Mouse (Mus musculus): ENCODE results near the gene Zfp467. TPM values are rescaled to one million over a fixed set of nuclear protein-coding genes. Genes with fewer than 3 reads are reported as not detected.
A peak's percentile ranks its signal among the peaks of the same experiment; 100 is the strongest.

Gene Zfp467
- polyA plus RNA-seq, 1 experiment from 2014 or later = 24.4 TPM

- Histone ChIP-seq H3K27me3 (ENCODE audit: control insufficient read depth, insufficient read depth, low read length) (no peaks in the 10 kb centered on the region), H3K4me1 (ENCODE audit: control insufficient read depth, insufficient read depth, low read length) (no peaks in the 10 kb centered on the region), H3K9ac (ENCODE audit: low read length) (no peak overlapping the region), H3K4me3 (replicated peaks; ENCODE audit: low read length) (no peak overlapping the region), H3K27ac (ENCODE audit: low read length) (no peak overlapping the region), H3K9me3 (replicated peaks; ENCODE audit: control insufficient read depth, low read length) (no peaks in the 10 kb centered on the region), H3K4me2 (ENCODE audit: low read depth, low read length) (no peak overlapping the region), H3K36me3 (ENCODE audit: control insufficient read depth, insufficient read depth, low read length) (peaks cover 5% of the 10 kb centered on the region; the same call in 1 of the 2 replicates)
- ATAC-seq (ENCODE audit: insufficient read depth, low FRiP score) = no peak
- WGBS = 91% methylated on average over 5 of the region's 5 CpGs
These were observed 41.6 kb downstream of the Zfp467 start for GRCm38 (mm10) chr6:48404071-48404470.

GRCm38 (mm10) chr6:48399906-48400305, 45.7 kb downstream of the Zfp467 start:
- Histone ChIP-seq H3K27ac (ENCODE audit: low read length) (no peak overlapping the region), H3K4me2 (ENCODE audit: low read depth, low read length) (no peak overlapping the region), H3K9me3 (replicated peaks; ENCODE audit: control insufficient read depth, low read length) (no peaks in the 10 kb centered on the region), H3K4me3 (replicated peaks; ENCODE audit: low read length) (no peak overlapping the region), H3K4me1 (ENCODE audit: control insufficient read depth, insufficient read depth, low read length) (peaks cover 16% of the 10 kb centered on the region), H3K27me3 (ENCODE audit: control insufficient read depth, insufficient read depth, low read length) (no peaks in the 10 kb centered on the region), H3K36me3 (ENCODE audit: control insufficient read depth, insufficient read depth, low read length) (peaks cover under 1% of the 10 kb centered on the region; the same call in 1 of the 2 replicates), H3K9ac (ENCODE audit: low read length) (no peak overlapping the region)
- ATAC-seq (ENCODE audit: insufficient read depth, low FRiP score) = no peak
- 86% methylated on average over 5 of the region's 5 CpGs for WGBS

- Histone ChIP-seq H3K9ac (ENCODE audit: low read length) (0 out of 2 replicates have a peak overlapping the region, but pooled peaks have one; percentile 95), H3K27me3 (ENCODE audit: control insufficient read depth, insufficient read depth, low read length) (no peaks in the 10 kb centered on the region), H3K9me3 (replicated peaks; ENCODE audit: control insufficient read depth, low read length) (no peaks in the 10 kb centered on the region), H3K36me3 (ENCODE audit: control insufficient read depth, insufficient read depth, low read length) (no peaks in the 10 kb centered on the region), H3K4me3 (replicated peaks; ENCODE audit: low read length) (no peak overlapping the region), H3K4me1 (ENCODE audit: control insufficient read depth, insufficient read depth, low read length) (peaks cover 17% of the 10 kb centered on the region), H3K4me2 (ENCODE audit: low read depth, low read length) (0 out of 2 replicates have a peak overlapping the region, but pooled peaks have one; percentile 88), H3K27ac (ENCODE audit: low read length) (no peak overlapping the region)
- ATAC-seq (ENCODE audit: insufficient read depth, low FRiP score) = no peak
- WGBS = 63% methylated on average over 4 of the region's 4 CpGs
These were observed 48.3 kb downstream of the Zfp467 start for GRCm38 (mm10) chr6:48397336-48397735.

GRCm38 (mm10) chr6:48396686-48397085, 48.9 kb downstream of the Zfp467 start:
- Histone ChIP-seq H3K4me1 (ENCODE audit: control insufficient read depth, insufficient read depth, low read length) (peaks cover 17% of the 10 kb centered on the region), H3K4me3 (replicated peaks; ENCODE audit: low read length) (peak overlapping the region; percentile 88; the same call in 1 of the 2 replicates), H3K9me3 (replicated peaks; ENCODE audit: control insufficient read depth, low read length) (no peaks in the 10 kb centered on the region), H3K27me3 (ENCODE audit: control insufficient read depth, insufficient read depth, low read length) (no peaks in the 10 kb centered on the region), H3K4me2 (ENCODE audit: low read depth, low read length) (peak overlapping the region; percentile 88), H3K9ac (ENCODE audit: low read length) (peak overlapping the region; percentile 95), H3K27ac (ENCODE audit: low read length) (no peak overlapping the region), H3K36me3 (ENCODE audit: control insufficient read depth, insufficient read depth, low read length) (no peaks in the 10 kb centered on the region)
- ATAC-seq (ENCODE audit: insufficient read depth, low FRiP score) = no peak
- 97% methylated on average over 1 of the region's 1 CpGs for WGBS

GRCm38 (mm10) chr6:48396008-48396595, 49.5 kb downstream of the Zfp467 start:
- H3K4me2 ChIP-seq (ENCODE audit: low read depth, low read length) = peak overlapping the region; percentile 88
- 24% methylated on average over 15 of the region's 15 CpGs for WGBS
- peak overlapping the region; percentile 79 for H3K27ac ChIP-seq (ENCODE audit: low read length)
- no peaks in the 10 kb centered on the region for H3K27me3 ChIP-seq (ENCODE audit: control insufficient read depth, insufficient read depth, low read length)
- H3K36me3 ChIP-seq (ENCODE audit: control insufficient read depth, insufficient read depth, low read length) = no peaks in the 10 kb centered on the region
- H3K9me3 ChIP-seq (replicated peaks; ENCODE audit: control insufficient read depth, low read length) = no peaks in the 10 kb centered on the region
- H3K4me1 ChIP-seq (ENCODE audit: control insufficient read depth, insufficient read depth, low read length) = peaks cover 17% of the 10 kb centered on the region
- no peak for ATAC-seq (ENCODE audit: insufficient read depth, low FRiP score)
- H3K4me3 ChIP-seq (replicated peaks; ENCODE audit: low read length) = peak overlapping the region; percentile 88
- peak overlapping the region; percentile 95 for H3K9ac ChIP-seq (ENCODE audit: low read length)

GRCm38 (mm10) chr6:48395105-48396007, 50.3 kb downstream of the Zfp467 start, which contains the start of gene Krba1:
Krba1 (plus strand) TSS chr6:48395586.
- Histone ChIP-seq H3K36me3 (ENCODE audit: control insufficient read depth, insufficient read depth, low read length) (no peaks in the 10 kb centered on the region), H3K9me3 (replicated peaks; ENCODE audit: control insufficient read depth, low read length) (no peaks in the 10 kb centered on the region), H3K4me2 (ENCODE audit: low read depth, low read length) (peak within 1 kb of the TSS; percentile 88), H3K27ac (ENCODE audit: low read length) (peak within 1 kb of the TSS; percentile 79), H3K27me3 (ENCODE audit: control insufficient read depth, insufficient read depth, low read length) (no peaks in the 10 kb centered on the region), H3K4me3 (replicated peaks; ENCODE audit: low read length) (peak within 1 kb of the TSS; percentile 88), H3K4me1 (ENCODE audit: control insufficient read depth, insufficient read depth, low read length) (peaks cover 17% of the 10 kb centered on the region), H3K9ac (ENCODE audit: low read length) (peak within 1 kb of the TSS; percentile 95)
- under 1% methylated on average over 65 of the region's 65 CpGs for WGBS
- ATAC-seq (ENCODE audit: insufficient read depth, low FRiP score) = peak; percentile 94

GRCm38 (mm10) chr6:48393811-48394210, 51.8 kb downstream of the Zfp467 start:
- H3K9me3 ChIP-seq (replicated peaks; ENCODE audit: control insufficient read depth, low read length) = no peaks in the 10 kb centered on the region
- peaks cover 17% of the 10 kb centered on the region for H3K4me1 ChIP-seq (ENCODE audit: control insufficient read depth, insufficient read depth, low read length)
- no peak overlapping the region for H3K4me3 ChIP-seq (replicated peaks; ENCODE audit: low read length)
- ATAC-seq (ENCODE audit: insufficient read depth, low FRiP score) = no peak
- no peaks in the 10 kb centered on the region for H3K36me3 ChIP-seq (ENCODE audit: control insufficient read depth, insufficient read depth, low read length)
- H3K27ac ChIP-seq (ENCODE audit: low read length) = no peak overlapping the region
- no peak overlapping the region for H3K9ac ChIP-seq (ENCODE audit: low read length)
- H3K4me2 ChIP-seq (ENCODE audit: low read depth, low read length) = no peak overlapping the region
- H3K27me3 ChIP-seq (ENCODE audit: control insufficient read depth, insufficient read depth, low read length) = no peaks in the 10 kb centered on the region

- no peaks in the 10 kb centered on the region for H3K9me3 ChIP-seq (replicated peaks; ENCODE audit: control insufficient read depth, low read length)
- H3K27ac ChIP-seq (ENCODE audit: low read length) = no peak overlapping the region
- H3K36me3 ChIP-seq (ENCODE audit: control insufficient read depth, insufficient read depth, low read length) = no peaks in the 10 kb centered on the region
- 65% methylated on average over 3 of the region's 3 CpGs for WGBS
- no peak overlapping the region for H3K4me3 ChIP-seq (replicated peaks; ENCODE audit: low read length)
- H3K27me3 ChIP-seq (ENCODE audit: control insufficient read depth, insufficient read depth, low read length) = no peaks in the 10 kb centered on the region
- H3K4me1 ChIP-seq (ENCODE audit: control insufficient read depth, insufficient read depth, low read length) = no peaks in the 10 kb centered on the region
- no peak for ATAC-seq (ENCODE audit: insufficient read depth, low FRiP score)
- no peak overlapping the region for H3K4me2 ChIP-seq (ENCODE audit: low read depth, low read length)
- H3K9ac ChIP-seq (ENCODE audit: low read length) = no peak overlapping the region
These were observed 57.4 kb downstream of the Zfp467 start for GRCm38 (mm10) chr6:48388221-48388620.

All from stomach, embryonic 16.5 days (tissue).